Mouse (Mus musculus): ENCODE results near the gene Hnrnpdl.

- TF ChIP-seq CTCF (IDR thresholded peaks at IDR 0.05; ENCODE audit: low read depth) (no peak), EP300 (IDR thresholded peaks at IDR 0.05; ENCODE audit: low read depth) (no peak)
Observed at GRCm38 (mm10) chr5:100024868-100025267, 14.6 kb downstream of the Hnrnpdl start.

Measured in liver, embryonic 14.5 days (tissue).